Mouse (Mus musculus) MEL (cell line): ENCODE measurements at regions not wholly inside any gene's neighbourhood (a gene's known extent, or its start where the extent isn't known, plus 50 kb on each side); places are given as distances from the start of the nearest gene placed in this dataset.

Experiments
- DNase-seq: peaks from one replicate; pipeline ENCODE4 v3.0.0; 2011; ENCODE audit warnings: low read depth, low spot score
- H3K27ac ChIP-seq: 2 replicates; pipeline ENCODE4 v1.5.1; 2012; ENCODE audit warnings: low read depth, mild to moderate bottlenecking, control low read depth, low read length, moderate library complexity; ENCODE audit not compliant: control insufficient read depth
- H3K27me3 ChIP-seq, 2 experiments: fragments of 150-350 bp in 1 of 2; sonication (generic) in 1 of 2; 2 replicates each; pipeline ENCODE4 v1.6.1; 2012; ENCODE audit warnings: low read length in 2 of 2, mild to moderate bottlenecking in 2 of 2, improper control_type of control experiment in 1 of 2, moderate library complexity in 1 of 2; ENCODE audit not compliant: insufficient read depth in 2 of 2, control insufficient read depth in 1 of 2
- H3K36me3 ChIP-seq, 2 experiments: 2 replicates each; pipeline ENCODE4 v1.6.1; 2012 to 2014; ENCODE audit warnings: low read length in 2 of 2, improper control_type of control experiment in 1 of 2, inconsistent platforms in 1 of 2, mild to moderate bottlenecking in 1 of 2; ENCODE audit not compliant: insufficient read depth in 2 of 2, control insufficient read depth in 1 of 2
- H3K4me1 ChIP-seq, 2 experiments: fragments of 150-350 bp in 1 of 2; sonication (generic) in 1 of 2; 2 replicates each; pipeline ENCODE4 v1.6.1; 2012; ENCODE audit warnings: low read length in 2 of 2, improper control_type of control experiment in 1 of 2, mild to moderate bottlenecking in 1 of 2; ENCODE audit not compliant: insufficient read depth in 2 of 2, control insufficient read depth in 1 of 2
- H3K4me3 ChIP-seq, 2 experiments: fragments of 150-350 bp in 1 of 2; sonication (generic) in 1 of 2; 2 replicates each; pipeline ENCODE4 v1.5.1; 2012; ENCODE audit warnings: low read depth in 2 of 2, low read length in 2 of 2, mild to moderate bottlenecking in 2 of 2, moderate library complexity in 2 of 2, control low read depth in 1 of 2, improper control_type of control experiment in 1 of 2; ENCODE audit not compliant: control insufficient read depth in 1 of 2, insufficient read depth in 1 of 2
- H3K79me2 ChIP-seq: 2 replicates; pipeline ENCODE4 v1.6.1; 2012; ENCODE audit warnings: mild to moderate bottlenecking, low read length, moderate library complexity; ENCODE audit not compliant: control insufficient read depth, poor library complexity, insufficient read depth
- H3K9ac ChIP-seq: 2 replicates; pipeline ENCODE4 v1.6.1; 2012; ENCODE audit warnings: low read depth, mild to moderate bottlenecking, control low read depth, low read length, moderate library complexity; ENCODE audit not compliant: control insufficient read depth, poor library complexity, severe bottlenecking
- H3K9me3 ChIP-seq: fragments of 150-350 bp; sonication (generic); replicated peaks from 2 replicates; pipeline ENCODE4 v1.6.1; 2012; ENCODE audit warnings: mild to moderate bottlenecking, low read length, improper control_type of control experiment, moderate library complexity; ENCODE audit not compliant: insufficient read depth
- BHLHE40 ChIP-seq: IDR thresholded peaks from 2 replicates; pipeline ENCODE4 v1.6.1; 2012; ENCODE audit warnings: low read depth, mild to moderate bottlenecking, inconsistent platforms, low read length, improper control_type of control experiment, borderline replicate concordance
- CHD1 ChIP-seq: IDR thresholded peaks from 2 replicates; pipeline ENCODE4 v1.6.1; 2012; ENCODE audit warnings: low read depth, mild to moderate bottlenecking, inconsistent platforms, low read length, improper control_type of control experiment
- CHD2 ChIP-seq: IDR thresholded peaks from 2 replicates; pipeline ENCODE4 v1.6.1; 2011; ENCODE audit warnings: low read length, improper control_type of control experiment
- CTCF ChIP-seq, 3 experiments: IDR thresholded peaks in 2 of 3; conservative IDR thresholded peaks in 1 of 3; 2 replicates each; pipeline ENCODE4 v1.5.1; 2011 to 2012; ENCODE audit warnings: low read length in 3 of 3, low read depth in 2 of 3, mild to moderate bottlenecking in 2 of 3, improper control_type of control experiment in 1 of 3, inconsistent platforms in 1 of 3, mixed read lengths in 1 of 3, moderate library complexity in 1 of 3; ENCODE audit not compliant: control insufficient read depth in 1 of 3, insufficient read depth in 1 of 3, poor library complexity in 1 of 3, severe bottlenecking in 1 of 3
- ELF1 ChIP-seq: IDR thresholded peaks from 2 replicates; pipeline ENCODE4 v1.6.1; 2014; ENCODE audit warnings: low read depth, mild to moderate bottlenecking, inconsistent platforms, low read length, improper control_type of control experiment, moderate library complexity
- GABPA ChIP-seq: IDR thresholded peaks from 2 replicates; pipeline ENCODE4 v1.6.1; 2012; ENCODE audit warnings: low read depth, mild to moderate bottlenecking, inconsistent platforms, low read length, improper control_type of control experiment, moderate library complexity
- KAT2A ChIP-seq: conservative IDR thresholded peaks from 2 replicates; pipeline ENCODE4 v1.6.1; 2012; ENCODE audit warnings: low read depth, low read length, improper control_type of control experiment, inconsistent platforms
- MAX ChIP-seq: IDR thresholded peaks from 2 replicates; pipeline ENCODE4 v1.6.1; 2011; ENCODE audit warnings: low read length, improper control_type of control experiment
- MEF2A ChIP-seq: IDR thresholded peaks from 2 replicates; pipeline ENCODE4 v1.6.1; 2014; ENCODE audit warnings: low read depth, mild to moderate bottlenecking, inconsistent platforms, low read length, improper control_type of control experiment; ENCODE audit not compliant: poor library complexity, insufficient replicate concordance, severe bottlenecking; ENCODE audit errors: extremely low read depth
- NELFE ChIP-seq: IDR thresholded peaks from 2 replicates; pipeline ENCODE4 v1.6.1; 2011; ENCODE audit warnings: low read depth, low read length, improper control_type of control experiment
- POLR2A ChIP-seq, 2 experiments: IDR thresholded peaks; 2 replicates each; pipeline ENCODE4 v1.6.1; 2011 to 2012; ENCODE audit warnings: low read length in 2 of 2, mild to moderate bottlenecking in 2 of 2, control low read depth in 1 of 2, improper control_type of control experiment in 1 of 2, low read depth in 1 of 2, moderate library complexity in 1 of 2; ENCODE audit not compliant: control insufficient read depth in 1 of 2, insufficient read depth in 1 of 2, poor library complexity in 1 of 2
- SIN3A ChIP-seq: IDR thresholded peaks from 2 replicates; pipeline ENCODE4 v1.6.1; 2012; ENCODE audit warnings: low read length, improper control_type of control experiment, inconsistent platforms
- SMC3 ChIP-seq: IDR thresholded peaks from 2 replicates; pipeline ENCODE4 v1.6.1; 2011; ENCODE audit warnings: low read depth, low read length, improper control_type of control experiment
- TAL1 ChIP-seq: IDR thresholded peaks from 2 replicates; pipeline ENCODE4 v1.6.1; 2012; ENCODE audit warnings: mild to moderate bottlenecking, inconsistent platforms, low read length, moderate library complexity, mixed read lengths
- USF2 ChIP-seq, 2 experiments: IDR thresholded peaks; 2 replicates each; pipeline ENCODE4 v1.6.1; 2011 to 2012; ENCODE audit warnings: improper control_type of control experiment in 2 of 2, low read length in 2 of 2, borderline replicate concordance in 1 of 2, inconsistent platforms in 1 of 2, low read depth in 1 of 2, mild to moderate bottlenecking in 1 of 2; ENCODE audit not compliant: insufficient read depth in 1 of 2
- ZNF384 ChIP-seq: IDR thresholded peaks from 2 replicates; pipeline ENCODE4 v1.6.1; 2012; ENCODE audit warnings: low read depth, mild to moderate bottlenecking, inconsistent platforms, low read length, improper control_type of control experiment

DNA sequence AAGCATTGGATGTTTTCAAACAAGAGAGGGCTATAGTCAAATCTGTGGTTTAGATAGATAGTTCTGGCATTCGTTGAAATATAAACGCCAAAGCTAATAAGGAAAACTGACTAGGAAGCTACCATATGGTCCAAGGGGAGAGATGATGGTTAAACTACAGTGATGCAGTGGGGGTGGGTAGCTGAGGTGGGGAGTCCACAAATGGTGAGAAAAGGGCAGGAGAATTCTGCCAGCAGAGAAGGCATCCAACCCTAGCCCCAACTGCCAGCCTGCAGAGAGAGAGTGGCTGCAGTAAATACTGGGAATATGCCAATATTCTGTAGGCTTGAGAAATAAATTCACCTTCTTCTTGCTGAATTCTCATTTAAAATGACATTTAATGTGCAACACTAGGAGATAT, 204.3 kb downstream of the Fam84b start:
- Histone ChIP-seq H3K79me2 (no peaks in the 10 kb centered on the region), H3K9me3 (no peaks in the 10 kb centered on the region), H3K27me3 (no peaks in the 10 kb centered on the region), H3K36me3 (no peaks in the 10 kb centered on the region)
- DNase-seq: no peak
- TF ChIP-seq KAT2A (no peak), ELF1 (no peak), CHD2 (no peak), BHLHE40 (no peak), ZNF384 (no peak), SIN3A (no peak), CTCF (IDR thresholded peaks at IDR 0.05 in 2 of 3, conservative IDR thresholded peaks at IDR 0.05 in 1 of 3; ENCODE audit: control insufficient read depth in 1 of 3, insufficient read depth in 1 of 3, low read depth in 2 of 3, low read length in 3 of 3, poor library complexity in 1 of 3, severe bottlenecking in 1 of 3) (no peak), POLR2A (IDR thresholded peaks at IDR 0.05; ENCODE audit: control insufficient read depth in 1 of 2, insufficient read depth in 1 of 2, low read depth in 1 of 2, low read length in 2 of 2, poor library complexity in 1 of 2) (no peak), NELFE (no peak), USF2 (IDR thresholded peaks at IDR 0.05; ENCODE audit: borderline replicate concordance in 1 of 2, insufficient read depth in 1 of 2, low read depth in 1 of 2, low read length in 2 of 2) (no peak), SMC3 (no peak), CHD1 (no peak)
- TF ChIP-seq, all 39 proteins: peak for 0
- Histone ChIP-seq H3K4me1 (no peaks in the 10 kb centered on the region), H3K4me3 (no peak overlapping the region), H3K9ac (no peak overlapping the region), H3K27ac (no peak overlapping the region)

DNA sequence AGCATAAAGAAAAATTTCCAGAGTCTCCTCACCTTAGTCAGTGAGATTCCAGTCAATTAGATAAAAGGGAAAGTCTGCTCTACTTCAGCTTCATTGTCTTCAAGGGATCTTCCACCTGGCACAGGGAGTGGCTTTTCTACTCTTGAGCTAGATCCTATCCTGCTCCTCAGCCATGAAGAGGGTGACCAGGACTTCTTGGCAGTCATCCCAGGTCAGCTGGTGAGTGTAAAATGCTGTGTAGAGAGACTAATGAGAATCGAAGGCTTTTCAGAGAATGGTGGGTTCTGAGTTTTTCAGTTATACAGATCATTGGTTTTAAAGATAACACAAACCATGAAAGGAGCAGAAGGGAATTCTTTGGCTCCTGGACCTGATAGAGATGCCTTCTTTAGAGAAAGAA, 211.8 kb downstream of the Fam84b start:
- Histone ChIP-seq H3K4me1 (no peaks in the 10 kb centered on the region), H3K27me3 (no peaks in the 10 kb centered on the region), H3K4me3 (no peak overlapping the region), H3K27ac (no peak overlapping the region), H3K9me3 (no peaks in the 10 kb centered on the region), H3K79me2 (no peaks in the 10 kb centered on the region), H3K9ac (no peak overlapping the region), H3K36me3 (no peaks in the 10 kb centered on the region)
- TF ChIP-seq MEF2A: no peak
- TF ChIP-seq MAX: no peak
- no peak for TF ChIP-seq TAL1
- TF ChIP-seq CHD1: no peak
- TF ChIP-seq GABPA: no peak
- TF ChIP-seq CTCF (IDR thresholded peaks at IDR 0.05 in 2 of 3, conservative IDR thresholded peaks at IDR 0.05 in 1 of 3; ENCODE audit: control insufficient read depth in 1 of 3, insufficient read depth in 1 of 3, low read depth in 2 of 3, low read length in 3 of 3, poor library complexity in 1 of 3, severe bottlenecking in 1 of 3): no peak
- DNase-seq: no peak
